Mouse (Mus musculus): ENCODE measurements around the gene Espn. TPM values are rescaled to one million over a fixed set of nuclear protein-coding genes. Genes with fewer than 3 reads are reported as not detected.

Gene Espn
- polyA plus RNA-seq, 1 experiment from 2014 or later, result 1.1 TPM

DNA sequence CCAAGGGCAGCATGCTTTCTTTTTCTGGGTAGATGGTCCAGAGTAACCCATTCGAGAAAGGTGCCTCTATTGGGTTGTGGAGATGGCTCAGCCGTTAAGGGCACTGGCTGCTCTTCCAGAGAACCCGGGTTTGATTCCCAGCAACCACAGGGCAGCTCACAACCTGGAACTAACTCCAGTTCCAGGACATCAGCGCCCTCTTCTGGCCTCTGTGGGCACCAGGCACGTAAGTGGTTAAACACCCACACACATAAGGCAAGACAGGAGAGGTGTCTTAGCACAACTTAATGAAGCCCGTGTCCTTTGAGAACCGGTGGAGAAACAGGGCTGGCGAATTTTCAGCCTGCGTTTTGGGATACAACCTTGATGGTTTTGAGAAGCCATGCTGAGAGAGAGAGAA, 77.6 kb downstream of the Espn start:
- Histone ChIP-seq H3K4me2 (no peak overlapping the region), H3K4me3 (no peak overlapping the region), H3K9ac (no peak overlapping the region), H3K9me3 (no peaks in the 10 kb centered on the region), H3K4me1 (peaks cover 15% of the 10 kb centered on the region), H3K36me3 (no peaks in the 10 kb centered on the region), H3K27me3 (replicated peaks) (no peaks in the 10 kb centered on the region), H3K27ac (replicated peaks) (no peak overlapping the region)
- WGBS, result 75% methylated on average over 9 of the region's 9 CpGs
- no peak for ATAC-seq (ENCODE audit: extremely low read depth, insufficient number of reproducible peaks, low FRiP score, low TSS enrichment)

DNA sequence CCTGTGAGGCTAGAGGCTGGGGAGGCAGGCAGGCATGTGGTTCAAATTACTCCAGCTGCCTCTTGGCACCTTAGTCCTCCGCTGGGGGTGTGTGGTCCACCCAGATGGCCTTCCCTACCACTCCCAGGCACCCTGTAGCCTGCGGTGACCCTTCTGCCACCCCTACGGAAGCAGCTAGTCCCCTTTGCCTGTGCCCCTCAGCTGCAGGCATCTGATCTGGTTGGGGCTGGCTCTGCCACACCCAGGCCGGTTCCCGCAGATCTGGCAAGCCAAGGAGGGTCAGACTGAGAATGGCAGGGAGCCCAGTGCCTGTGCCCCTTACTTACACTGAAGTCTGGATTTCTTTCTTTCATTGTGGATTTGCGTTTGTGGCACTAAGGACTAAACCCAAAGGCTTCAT, 78.5 kb downstream of the Espn start:
- Histone ChIP-seq H3K9me3 (no peaks in the 10 kb centered on the region), H3K4me3 (no peak overlapping the region), H3K27me3 (replicated peaks) (no peaks in the 10 kb centered on the region), H3K27ac (replicated peaks) (0 out of 2 replicates have a peak overlapping the region, but pooled peaks have one; percentile 5), H3K4me2 (no peak overlapping the region), H3K36me3 (no peaks in the 10 kb centered on the region), H3K4me1 (peaks cover 15% of the 10 kb centered on the region), H3K9ac (no peak overlapping the region)
- WGBS, result 77% methylated on average over 6 of the region's 6 CpGs
- ATAC-seq (ENCODE audit: extremely low read depth, insufficient number of reproducible peaks, low FRiP score, low TSS enrichment), result no peak

DNA sequence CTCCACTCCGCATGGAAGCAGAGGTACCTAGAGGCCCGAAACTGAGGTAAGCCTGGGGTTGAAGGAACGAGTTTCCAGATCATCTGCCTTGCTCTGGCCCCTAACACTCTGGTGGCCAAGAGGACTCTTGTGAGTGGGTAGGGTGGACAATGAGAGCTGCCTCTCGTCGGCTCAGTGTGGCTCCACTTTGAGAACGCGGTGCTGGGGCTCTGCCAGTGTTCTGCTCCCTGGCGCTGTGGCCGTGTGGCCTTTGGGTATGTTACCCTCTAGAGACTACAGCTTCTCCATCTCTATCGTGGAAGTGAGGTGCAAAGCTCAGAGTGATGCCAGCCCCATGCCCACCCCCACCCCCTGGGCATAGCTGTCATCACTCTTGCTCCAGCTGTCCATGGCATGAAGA, 79.5 kb downstream of the Espn start:
- no peak for ATAC-seq (ENCODE audit: extremely low read depth, insufficient number of reproducible peaks, low FRiP score, low TSS enrichment)
- H3K4me1 ChIP-seq, result peaks cover 15% of the 10 kb centered on the region
- WGBS, result 64% methylated on average over 10 of the region's 10 CpGs
- H3K9ac ChIP-seq, result peak overlapping the region; percentile 28; the same call in 1 of the 2 replicates
- H3K27me3 ChIP-seq (replicated peaks), result no peaks in the 10 kb centered on the region
- H3K9me3 ChIP-seq, result no peaks in the 10 kb centered on the region
- no peaks in the 10 kb centered on the region for H3K36me3 ChIP-seq
- no peak overlapping the region for H3K4me2 ChIP-seq
- no peak overlapping the region for H3K4me3 ChIP-seq
- H3K27ac ChIP-seq (replicated peaks), result no peak overlapping the region

DNA sequence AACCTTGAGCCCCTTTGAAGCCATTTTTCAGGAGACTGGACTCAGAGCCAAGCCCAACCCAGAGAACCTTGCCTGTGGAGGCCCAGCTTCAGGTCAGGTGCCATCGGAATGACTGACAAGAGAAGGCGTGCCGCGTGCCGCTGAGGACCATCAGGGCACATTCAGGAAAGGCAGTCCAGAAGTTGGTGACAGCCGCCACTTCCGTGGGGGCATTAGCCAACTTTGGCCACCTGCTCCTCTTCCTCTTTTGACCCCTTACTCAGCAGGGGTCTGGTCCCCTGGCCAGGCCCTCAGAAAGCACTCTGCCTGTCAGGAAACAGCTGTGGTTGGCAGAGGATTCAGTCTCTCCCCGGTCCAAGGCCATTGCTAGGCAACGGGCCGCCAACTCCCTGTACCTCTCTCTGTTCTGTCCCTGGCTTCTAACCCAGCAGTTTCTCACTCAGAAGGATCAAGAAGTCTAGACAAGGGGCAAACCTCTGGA, 80.0 kb downstream of the Espn start, which contains the start of gene Plekhg5:
Plekhg5 (plus strand) TSS at position 378 of the 481 bp plus-strand sequence.
- Histone ChIP-seq H3K4me1 (peaks cover 15% of the 10 kb centered on the region), H3K9ac (peak within 1 kb of the TSS; percentile 28; the same call in 1 of the 2 replicates), H3K36me3 (no peaks in the 10 kb centered on the region), H3K4me2 (no peak within 1 kb of the TSS), H3K27ac (replicated peaks) (0 out of 2 replicates have a peak within 1 kb of the TSS, but pooled peaks have one; percentile 5), H3K4me3 (no peak within 1 kb of the TSS), H3K27me3 (replicated peaks) (no peaks in the 10 kb centered on the region), H3K9me3 (no peaks in the 10 kb centered on the region)
- WGBS, result 58% methylated on average over 10 of the region's 10 CpGs
- ATAC-seq (ENCODE audit: extremely low read depth, insufficient number of reproducible peaks, low FRiP score, low TSS enrichment), result no peak

DNA sequence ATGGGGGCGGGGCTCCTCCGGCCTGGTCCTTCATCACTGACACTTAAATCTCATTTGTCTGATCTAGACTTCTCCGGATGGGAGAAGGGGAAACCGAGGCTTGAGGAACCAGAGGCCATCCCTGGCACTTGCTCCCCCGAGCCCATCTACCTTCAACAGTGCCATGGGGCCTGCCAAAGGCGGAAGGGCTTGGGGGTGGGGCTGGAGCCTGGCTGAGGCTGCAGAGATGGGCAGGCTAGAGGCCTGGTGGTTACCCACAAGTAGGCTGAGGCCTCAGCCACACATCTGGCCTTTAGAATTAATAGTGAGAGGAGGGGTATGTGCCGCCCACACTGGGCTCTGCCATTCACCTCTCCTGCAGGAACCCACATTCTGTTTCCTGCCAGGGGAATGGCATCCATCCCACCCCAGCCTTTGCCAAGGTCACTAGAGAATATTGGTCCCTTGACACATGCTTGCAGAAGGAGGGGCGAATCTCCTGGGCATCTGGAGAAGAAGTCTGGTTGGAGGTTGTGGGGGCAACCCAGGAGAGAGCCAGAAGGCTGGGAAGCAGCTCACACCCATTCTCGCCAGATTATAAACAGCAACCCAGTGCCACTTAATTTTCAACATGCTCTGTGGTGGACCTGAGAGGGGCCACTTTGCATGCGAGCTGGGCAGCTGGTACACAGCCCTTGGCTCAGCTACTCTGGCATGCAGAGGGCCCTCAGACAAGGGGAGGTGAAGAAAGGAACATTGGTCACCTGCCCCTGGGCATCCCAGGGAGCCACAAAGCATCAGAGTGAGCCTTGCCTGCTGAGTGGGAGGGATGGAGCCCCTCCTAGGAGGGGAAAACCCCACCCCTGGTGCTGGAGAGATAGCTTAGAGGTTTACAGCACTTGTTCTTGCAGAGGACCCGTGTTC, 81.4 kb downstream of the Espn start:
- Histone ChIP-seq H3K9ac (no peak overlapping the region), H3K4me3 (no peak overlapping the region), H3K27ac (replicated peaks) (no peak overlapping the region), H3K9me3 (no peaks in the 10 kb centered on the region), H3K27me3 (replicated peaks) (no peaks in the 10 kb centered on the region), H3K36me3 (no peaks in the 10 kb centered on the region), H3K4me1 (peaks cover 15% of the 10 kb centered on the region), H3K4me2 (no peak overlapping the region)
- 69% methylated on average over 11 of the region's 11 CpGs for WGBS
- no peak for ATAC-seq (ENCODE audit: extremely low read depth, insufficient number of reproducible peaks, low FRiP score, low TSS enrichment)

Other genes with a start within 250 kb of the Espn start
- 57.1 and 59.2 TPM in 2 replicates for gene Dnajc11, start 218.7 kb downstream of the Espn start, polyA plus RNA-seq (2015; fragmentation: Nextera tagmentation; extraction: Ambion mirVana)
- gene Thap3, start 163.4 kb downstream of the Espn start, polyA plus RNA-seq (2015; fragmentation: Nextera tagmentation; extraction: Ambion mirVana), result 26.1 and 28.0 TPM in 2 replicates
- 17.8 and 18.3 TPM in 2 replicates for gene Phf13, start 156.1 kb downstream of the Espn start, polyA plus RNA-seq (2015; fragmentation: Nextera tagmentation; extraction: Ambion mirVana)
- gene Klhl21, start 143.6 kb downstream of the Espn start, polyA plus RNA-seq (2015; fragmentation: Nextera tagmentation; extraction: Ambion mirVana), result 23.2 and 25.9 TPM in 2 replicates
- 10.0 and 11.6 TPM in 2 replicates for gene Zbtb48, start 124.7 kb downstream of the Espn start, polyA plus RNA-seq (2015; fragmentation: Nextera tagmentation; extraction: Ambion mirVana)
- 0.11 TPM in 1 of 2 replicates, not detected in the other for gene Tas1r1, start 113.8 kb downstream of the Espn start, polyA plus RNA-seq (2015; fragmentation: Nextera tagmentation; extraction: Ambion mirVana)
- 17.2 and 18.1 TPM in 2 replicates for gene Nol9, start 113.0 kb downstream of the Espn start, polyA plus RNA-seq (2015; fragmentation: Nextera tagmentation; extraction: Ambion mirVana)
- 11.6 and 12.7 TPM in 2 replicates for gene Plekhg5, start 79.9 kb downstream of the Espn start, polyA plus RNA-seq (2015; fragmentation: Nextera tagmentation; extraction: Ambion mirVana)
- gene Tnfrsf25, start 36.4 kb downstream of the Espn start, polyA plus RNA-seq (2015; fragmentation: Nextera tagmentation; extraction: Ambion mirVana), result 0.73 and 0.80 TPM in 2 replicates
- gene Hes2, start 6.5 kb upstream of the Espn start, polyA plus RNA-seq (2015; fragmentation: Nextera tagmentation; extraction: Ambion mirVana), result not detected in 2 replicates
- 73.9 and 84.7 TPM in 2 replicates for gene Acot7, start 25.8 kb upstream of the Espn start, polyA plus RNA-seq (2015; fragmentation: Nextera tagmentation; extraction: Ambion mirVana)
- 9.2 and 9.6 TPM in 2 replicates for gene Gpr153, start 121.9 kb upstream of the Espn start, polyA plus RNA-seq (2015; fragmentation: Nextera tagmentation; extraction: Ambion mirVana)
- not detected in 2 replicates for gene Hes3, start 139.3 kb upstream of the Espn start, polyA plus RNA-seq (2015; fragmentation: Nextera tagmentation; extraction: Ambion mirVana)
- gene Icmt, start 144.9 kb upstream of the Espn start, polyA plus RNA-seq (2015; fragmentation: Nextera tagmentation; extraction: Ambion mirVana), result 16.8 and 19.7 TPM in 2 replicates
- 71.2 and 73.2 TPM in 2 replicates for gene Rnf207, start 166.6 kb upstream of the Espn start, polyA plus RNA-seq (2015; fragmentation: Nextera tagmentation; extraction: Ambion mirVana)
- 226 and 250 TPM in 2 replicates for gene Rpl22, start 173.4 kb upstream of the Espn start, polyA plus RNA-seq (2015; fragmentation: Nextera tagmentation; extraction: Ambion mirVana)
- gene Chd5, start 186.3 kb upstream of the Espn start, polyA plus RNA-seq (2015; fragmentation: Nextera tagmentation; extraction: Ambion mirVana), result 0.09 and 0.29 TPM in 2 replicates